Mouse (Mus musculus): Measurements from ENCODE around the gene Adgrl3.

DNA sequence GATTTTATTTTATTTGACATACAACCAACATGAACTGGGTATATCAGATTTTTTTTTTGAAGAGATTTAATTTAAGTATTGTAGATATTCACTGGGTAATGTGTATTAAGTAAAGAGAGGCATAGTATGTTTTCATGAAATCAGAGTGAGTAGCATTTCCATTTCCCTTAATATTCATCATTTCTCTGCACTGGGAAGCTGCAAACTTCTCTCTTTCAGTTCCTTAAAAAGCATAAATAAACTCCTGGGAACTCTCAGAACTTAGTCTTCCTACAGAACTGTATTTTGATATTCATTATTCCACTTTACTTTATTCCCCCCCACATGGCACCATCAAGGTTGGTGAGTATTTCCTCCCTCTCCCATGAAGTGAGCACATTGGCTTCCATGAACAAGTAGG, 23.9 kb downstream of the Adgrl3 start:
- no peak for TF ChIP-seq POLR2A (IDR thresholded peaks at IDR 0.05; ENCODE audit: insufficient read length, low read depth)
- no peak for TF ChIP-seq TCF12 (IDR thresholded peaks at IDR 0.05; ENCODE audit: insufficient read depth, poor library complexity, severe bottlenecking)
- no peak for TF ChIP-seq E2F4 (IDR thresholded peaks at IDR 0.05; ENCODE audit: insufficient read depth)
